Mouse (Mus musculus): ENCODE data around the gene Msh2. TPM values are rescaled to one million over a fixed set of nuclear protein-coding genes. Genes with fewer than 3 reads are reported as not detected.

Gene Msh2
- polyA plus RNA-seq, 2 experiments: 14.5 to 18.4 TPM

DNA sequence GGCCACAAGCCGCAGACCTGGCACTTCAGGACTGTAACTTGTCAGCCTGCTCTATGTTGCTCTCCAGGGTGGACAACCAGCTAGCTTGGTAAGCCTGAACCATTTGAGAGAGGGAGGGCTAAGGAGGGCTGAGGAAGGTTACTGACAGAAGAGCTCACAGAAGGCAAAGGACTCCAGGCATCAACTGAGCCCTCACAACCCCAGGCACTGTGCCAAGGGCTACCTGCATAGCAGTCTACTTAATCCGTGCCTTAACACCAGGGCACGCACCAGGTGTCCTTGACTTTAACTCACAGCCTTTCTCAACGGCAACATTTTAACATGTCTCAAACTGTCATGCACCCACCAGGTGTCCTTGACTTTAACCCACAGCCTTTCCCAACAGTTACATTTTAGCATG is 88.2 kb downstream of the Msh2 start:
- Histone ChIP-seq H3K4me3 (ENCODE audit: insufficient read depth in 1 of 2, low read depth in 2 of 2, low read length in 2 of 2) (no peak overlapping the region), H3K27me3 (ENCODE audit: control insufficient read depth, insufficient read depth, low read length) (no peaks in the 10 kb centered on the region), H3K27ac (no peak overlapping the region), H3K9me3 (ENCODE audit: control insufficient read depth, low read length) (no peaks in the 10 kb centered on the region), H3K4me1 (replicated peaks; ENCODE audit: control insufficient read depth in 2 of 2, insufficient read depth in 2 of 2, low read length in 1 of 2) (no peaks in the 10 kb centered on the region), H3K36me3 (replicated peaks; ENCODE audit: control insufficient read depth, insufficient read depth, low read depth) (no peaks in the 10 kb centered on the region), H3K4me2 (ENCODE audit: low read depth) (no peak overlapping the region), H3K9ac (replicated peaks) (no peak overlapping the region)
- DNase-seq (ENCODE audit: low read depth in 3 of 3, low spot score in 3 of 3) (no peak), ATAC-seq (ENCODE audit: insufficient read depth) (no peak)
- 74% methylated on average over 4 of the region's 4 CpGs for WGBS (ENCODE audit: insufficient replicate concordance)
- TF ChIP-seq EP300 (IDR thresholded peaks at IDR 0.05; ENCODE audit: low read depth): no peak
- TF ChIP-seq CTCF (IDR thresholded peaks at IDR 0.05; ENCODE audit: low read depth): no peak

DNA sequence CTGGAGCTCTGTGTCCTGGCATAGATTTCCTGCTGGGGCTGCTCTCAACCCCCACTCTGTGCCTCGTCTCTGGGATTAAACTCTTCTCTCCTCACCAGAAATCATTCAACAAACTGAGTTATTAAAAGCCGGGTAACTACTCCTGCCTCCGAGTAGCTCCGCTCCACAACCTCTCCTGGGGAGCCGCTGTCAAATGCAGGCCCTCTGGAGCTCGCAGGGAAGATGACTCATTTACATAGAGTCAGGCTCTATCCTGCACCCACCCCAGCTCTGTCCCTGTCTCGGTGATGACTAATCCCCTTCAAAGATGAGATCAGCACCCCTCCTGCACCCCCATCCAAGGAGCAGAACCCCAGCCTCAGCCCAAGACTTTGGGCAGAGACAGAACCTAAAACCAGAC is 91.0 kb downstream of the Msh2 start:
- no peak overlapping the region for H3K4me3 ChIP-seq (ENCODE audit: insufficient read depth in 1 of 2, low read depth in 2 of 2, low read length in 2 of 2)
- H3K9me3 ChIP-seq (ENCODE audit: control insufficient read depth, low read length): no peaks in the 10 kb centered on the region
- DNase-seq (ENCODE audit: low read depth in 3 of 3, low spot score in 3 of 3) (no peak), ATAC-seq (ENCODE audit: insufficient read depth) (no peak)
- TF ChIP-seq EP300 (IDR thresholded peaks at IDR 0.05; ENCODE audit: low read depth): no peak
- no peak for TF ChIP-seq CTCF (IDR thresholded peaks at IDR 0.05; ENCODE audit: low read depth)
- H3K27me3 ChIP-seq (ENCODE audit: control insufficient read depth, insufficient read depth, low read length): no peaks in the 10 kb centered on the region
- H3K4me1 ChIP-seq (replicated peaks; ENCODE audit: control insufficient read depth in 2 of 2, insufficient read depth in 2 of 2, low read length in 1 of 2): no peaks in the 10 kb centered on the region
- H3K27ac ChIP-seq: no peak overlapping the region
- WGBS (ENCODE audit: insufficient replicate concordance): 56% methylated on average over 7 of the region's 7 CpGs
- no peak overlapping the region for H3K4me2 ChIP-seq (ENCODE audit: low read depth)
- H3K9ac ChIP-seq (replicated peaks): no peak overlapping the region
- H3K36me3 ChIP-seq (replicated peaks; ENCODE audit: control insufficient read depth, insufficient read depth, low read depth): no peaks in the 10 kb centered on the region

DNA sequence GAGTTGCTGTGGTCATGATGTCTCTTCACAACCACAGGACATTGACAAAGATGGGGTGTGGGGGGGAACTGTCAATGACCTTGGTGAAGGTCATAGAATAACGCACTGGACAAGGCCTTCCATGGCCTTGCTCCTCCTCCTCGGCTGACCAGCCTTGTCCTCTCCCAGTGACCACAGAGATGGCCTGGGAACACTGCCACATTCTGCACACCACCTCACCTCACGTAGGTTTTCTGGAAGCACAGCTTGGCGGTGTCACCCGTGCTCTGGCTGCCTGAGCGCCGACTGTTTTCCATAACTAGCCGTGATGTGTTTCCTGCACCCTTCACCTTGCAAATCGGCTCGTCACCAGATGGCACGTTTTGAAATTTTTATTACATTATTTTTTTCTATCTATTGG is 92.9 kb downstream of the Msh2 start:
- ATAC-seq (ENCODE audit: insufficient read depth): no peak
- Histone ChIP-seq H3K27me3 (ENCODE audit: control insufficient read depth, insufficient read depth, low read length) (no peaks in the 10 kb centered on the region), H3K4me1 (replicated peaks; ENCODE audit: control insufficient read depth in 2 of 2, insufficient read depth in 2 of 2, low read length in 1 of 2) (no peaks in the 10 kb centered on the region), H3K9ac (replicated peaks) (no peak overlapping the region), H3K4me2 (ENCODE audit: low read depth) (no peak overlapping the region), H3K9me3 (ENCODE audit: control insufficient read depth, low read length) (no peaks in the 10 kb centered on the region), H3K4me3 (ENCODE audit: insufficient read depth in 1 of 2, low read depth in 2 of 2, low read length in 2 of 2) (no peak overlapping the region), H3K36me3 (replicated peaks; ENCODE audit: control insufficient read depth, insufficient read depth, low read depth) (no peaks in the 10 kb centered on the region), H3K27ac (no peak overlapping the region)
- DNase-seq (ENCODE audit: low read depth in 3 of 3, low spot score in 3 of 3): no peak
- no peak for TF ChIP-seq CTCF (IDR thresholded peaks at IDR 0.05; ENCODE audit: low read depth)
- no peak for TF ChIP-seq EP300 (IDR thresholded peaks at IDR 0.05; ENCODE audit: low read depth)
- WGBS (ENCODE audit: insufficient replicate concordance): 80% methylated on average over 11 of the region's 11 CpGs

DNA sequence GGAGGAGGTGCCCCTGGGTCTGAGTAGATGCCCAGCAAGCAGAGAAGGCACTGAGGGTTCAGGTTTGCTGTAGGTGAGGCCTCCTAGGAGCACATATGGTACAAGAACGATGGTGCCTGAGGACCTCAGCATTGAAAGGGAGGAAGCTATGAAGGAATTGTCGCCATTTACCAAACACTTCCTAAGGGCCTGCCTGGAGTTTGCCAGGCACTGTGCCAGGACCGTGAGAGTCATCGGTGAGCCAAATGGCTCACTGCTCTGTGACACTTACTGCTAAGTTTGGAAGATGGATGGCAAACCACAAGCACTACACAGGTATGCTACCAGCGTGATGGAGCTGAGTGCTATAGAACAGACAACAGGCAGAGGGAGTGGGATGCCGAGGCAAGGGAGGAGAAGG is 94.8 kb downstream of the Msh2 start:
- Histone ChIP-seq H3K27me3 (ENCODE audit: control insufficient read depth, insufficient read depth, low read length) (no peaks in the 10 kb centered on the region), H3K4me1 (replicated peaks; ENCODE audit: control insufficient read depth in 2 of 2, insufficient read depth in 2 of 2, low read length in 1 of 2) (no peaks in the 10 kb centered on the region), H3K4me3 (ENCODE audit: insufficient read depth in 1 of 2, low read depth in 2 of 2, low read length in 2 of 2) (no peak overlapping the region), H3K4me2 (ENCODE audit: low read depth) (no peak overlapping the region), H3K9me3 (ENCODE audit: control insufficient read depth, low read length) (no peaks in the 10 kb centered on the region), H3K27ac (no peak overlapping the region), H3K9ac (replicated peaks) (no peak overlapping the region), H3K36me3 (replicated peaks; ENCODE audit: control insufficient read depth, insufficient read depth, low read depth) (no peaks in the 10 kb centered on the region)
- no peak for ATAC-seq (ENCODE audit: insufficient read depth)
- DNase-seq (ENCODE audit: low read depth in 3 of 3, low spot score in 3 of 3): no peak
- TF ChIP-seq CTCF (IDR thresholded peaks at IDR 0.05; ENCODE audit: low read depth) (no peak), EP300 (IDR thresholded peaks at IDR 0.05; ENCODE audit: low read depth) (no peak)
- WGBS (ENCODE audit: insufficient replicate concordance): 60% methylated on average over 6 of the region's 6 CpGs

DNA sequence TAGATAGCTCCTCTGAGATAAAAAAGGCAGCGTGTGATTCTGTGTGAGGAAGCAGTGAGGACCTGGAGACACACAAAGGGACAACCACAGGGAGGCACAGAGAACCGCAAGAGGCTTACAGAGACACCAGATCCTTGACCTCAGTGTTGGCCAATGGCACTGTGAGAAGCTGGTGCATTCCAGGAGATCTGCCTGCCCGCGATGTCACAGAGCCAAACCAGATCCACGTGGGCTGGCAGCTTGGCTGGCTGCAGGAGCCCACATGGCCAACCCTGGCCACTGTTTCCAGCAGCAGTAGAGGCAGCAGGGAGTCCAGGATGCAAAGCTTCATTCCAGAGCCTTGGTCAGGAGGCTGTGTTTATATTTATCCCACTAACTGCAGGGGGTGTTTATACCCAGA is 98.6 kb downstream of the Msh2 start:
- H3K9me3 ChIP-seq (ENCODE audit: control insufficient read depth, low read length): no peaks in the 10 kb centered on the region
- WGBS (ENCODE audit: insufficient replicate concordance): 42% methylated on average over 5 of the region's 5 CpGs
- no peak overlapping the region for H3K9ac ChIP-seq (replicated peaks)
- H3K36me3 ChIP-seq (replicated peaks; ENCODE audit: control insufficient read depth, insufficient read depth, low read depth): no peaks in the 10 kb centered on the region
- H3K4me2 ChIP-seq (ENCODE audit: low read depth): no peak overlapping the region
- DNase-seq (ENCODE audit: low read depth in 3 of 3, low spot score in 3 of 3) (no peak), ATAC-seq (ENCODE audit: insufficient read depth) (no peak)
- TF ChIP-seq EP300 (IDR thresholded peaks at IDR 0.05; ENCODE audit: low read depth): no peak
- no peak for TF ChIP-seq CTCF (IDR thresholded peaks at IDR 0.05; ENCODE audit: low read depth)
- H3K4me3 ChIP-seq (ENCODE audit: insufficient read depth in 1 of 2, low read depth in 2 of 2, low read length in 2 of 2): no peak overlapping the region
- H3K27me3 ChIP-seq (ENCODE audit: control insufficient read depth, insufficient read depth, low read length): no peaks in the 10 kb centered on the region
- H3K4me1 ChIP-seq (replicated peaks; ENCODE audit: control insufficient read depth in 2 of 2, insufficient read depth in 2 of 2, low read length in 1 of 2): no peaks in the 10 kb centered on the region
- no peak overlapping the region for H3K27ac ChIP-seq

All from liver, embryonic 14.5 days (tissue).